Mouse (Mus musculus): ENCODE results near the gene Cux2. TPM values are rescaled to one million over a fixed set of nuclear protein-coding genes. Genes with fewer than 3 reads are reported as not detected.

The Cux2 gene
- polyA plus RNA-seq, 1 experiment from 2014 or later, result 3.6 TPM

GRCm38 (mm10) chr5:121838341-121839127 is 211.4 kb downstream of the Cux2 start:
- H3K9ac ChIP-seq, result peak overlapping the region; percentile 49
- no peaks in the 10 kb centered on the region for H3K36me3 ChIP-seq
- no peak for ATAC-seq (ENCODE audit: borderline replicate concordance, extremely low read depth, low FRiP score, low TSS enrichment)
- H3K4me1 ChIP-seq, result peaks cover 62% of the 10 kb centered on the region
- peak overlapping the region; percentile 87 for H3K27ac ChIP-seq
- H3K9me3 ChIP-seq, result no peaks in the 10 kb centered on the region
- peaks cover 9% of the 10 kb centered on the region for H3K27me3 ChIP-seq
- peak overlapping the region; percentile 83 for H3K4me2 ChIP-seq
- peak overlapping the region; percentile 87 for H3K4me3 ChIP-seq
- WGBS, result under 1% methylated on average over 46 of the region's 46 CpGs

- Histone ChIP-seq H3K9ac (peak within 1 kb of the TSS; percentile 67), H3K4me1 (peaks cover 63% of the 10 kb centered on the region), H3K9me3 (no peaks in the 10 kb centered on the region), H3K36me3 (no peaks in the 10 kb centered on the region), H3K27me3 (0 out of 2 replicates have a peak, but pooled peaks cover 3% of the 10 kb centered on the region), H3K4me2 (peak within 1 kb of the TSS; percentile 83), H3K27ac (peak within 1 kb of the TSS; percentile 88), H3K4me3 (peak within 1 kb of the TSS; percentile 87)
- WGBS, result 2% methylated on average over 35 of the region's 35 CpGs
- peak; percentile 13; the same call in 1 of the 2 replicates for ATAC-seq (ENCODE audit: borderline replicate concordance, extremely low read depth, low FRiP score, low TSS enrichment)
These were observed 212.2 kb downstream of the Cux2 start, which contains the start of gene Sh2b3 for GRCm38 (mm10) chr5:121837441-121838340. Sh2b3 (minus strand) TSS chr5:121837646.

DNA sequence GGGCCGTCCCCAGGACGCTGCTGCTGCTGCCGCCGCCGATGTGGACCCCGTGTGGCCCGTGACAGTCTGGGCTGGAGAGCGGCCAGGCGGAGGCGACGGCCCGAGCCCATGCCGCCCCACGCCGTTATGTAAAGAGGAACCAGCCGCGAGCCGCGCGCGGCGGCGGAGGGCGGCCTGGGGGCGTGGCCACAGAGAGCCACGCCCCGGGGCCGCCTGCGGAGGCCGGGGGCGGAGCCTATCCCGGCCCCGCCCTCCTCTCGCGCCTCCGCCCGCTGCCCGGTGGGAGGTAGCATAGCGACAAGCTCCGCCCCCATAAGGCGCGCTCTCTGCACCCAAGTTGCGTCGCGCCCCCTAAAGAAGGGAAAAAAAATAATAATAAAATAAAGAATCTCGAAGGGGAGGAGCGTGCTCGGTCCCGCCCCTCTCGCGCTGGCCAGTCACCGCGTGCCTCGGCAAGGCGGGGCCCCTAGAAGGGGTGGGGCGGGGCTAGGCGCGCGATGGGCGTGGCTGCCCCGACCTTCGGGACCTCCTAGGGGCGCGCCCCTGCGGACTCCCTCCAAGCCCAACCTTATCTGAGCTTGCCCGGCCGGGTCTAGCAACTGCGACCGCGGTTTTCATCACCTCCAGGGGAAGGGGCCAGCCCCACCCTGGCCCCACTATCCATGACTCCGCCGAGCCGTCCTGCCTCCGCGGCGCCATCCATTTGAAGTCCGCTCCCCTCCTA is 213.0 kb downstream of the Cux2 start:
- H3K9me3 ChIP-seq, result no peaks in the 10 kb centered on the region
- peak; percentile 85 for ATAC-seq (ENCODE audit: borderline replicate concordance, extremely low read depth, low FRiP score, low TSS enrichment)
- 0 out of 2 replicates have a peak, but pooled peaks cover 1% of the 10 kb centered on the region for H3K27me3 ChIP-seq
- H3K36me3 ChIP-seq, result no peaks in the 10 kb centered on the region
- peak overlapping the region; percentile 87 for H3K4me3 ChIP-seq
- 0% methylated on average over 75 of the region's 77 CpGs for WGBS
- peak overlapping the region; percentile 67 for H3K9ac ChIP-seq
- peak overlapping the region; percentile 88 for H3K27ac ChIP-seq
- H3K4me1 ChIP-seq, result peaks cover 61% of the 10 kb centered on the region
- peak overlapping the region; percentile 83 for H3K4me2 ChIP-seq

DNA sequence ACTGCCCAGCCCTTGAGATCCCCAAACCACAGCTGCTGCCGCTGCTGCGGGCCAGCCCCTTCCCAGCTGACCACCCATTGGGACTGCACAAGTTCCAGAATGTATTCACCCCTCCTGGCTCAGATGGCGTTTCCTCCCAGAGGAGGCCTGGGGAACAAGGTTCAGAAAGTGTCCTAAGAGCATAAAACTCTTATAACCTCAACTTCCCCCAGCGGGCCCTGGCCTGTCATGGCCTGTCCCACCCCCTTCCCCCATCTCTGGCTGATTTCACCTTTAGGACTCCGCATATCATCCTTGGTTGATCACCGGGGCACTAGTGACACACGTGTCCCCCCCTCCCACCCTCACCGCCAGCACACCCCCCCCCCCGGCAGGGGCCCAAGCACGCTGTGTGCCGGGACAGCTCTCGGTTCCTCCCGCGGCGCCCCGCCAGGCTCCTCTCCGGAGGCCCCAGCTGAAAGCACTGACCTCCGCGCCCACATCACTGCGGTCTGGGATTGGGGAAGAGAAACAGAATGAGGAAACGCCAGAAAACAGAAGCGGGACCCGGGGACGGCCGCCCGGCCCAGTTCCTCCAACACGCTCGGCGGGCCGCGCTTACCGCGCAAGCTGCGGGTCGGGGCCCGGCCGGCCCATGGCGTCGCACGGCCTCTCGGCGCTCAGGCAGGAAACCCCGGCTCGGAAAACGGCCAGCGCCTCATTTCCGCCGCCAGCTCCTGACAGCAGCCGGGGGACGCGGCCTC is 213.8 kb downstream of the Cux2 start:
- H3K9me3 ChIP-seq, result no peaks in the 10 kb centered on the region
- under 1% methylated on average over 45 of the region's 51 CpGs for WGBS
- ATAC-seq (ENCODE audit: borderline replicate concordance, extremely low read depth, low FRiP score, low TSS enrichment), result 0 out of 2 replicates have a peak, but pooled peaks have one; percentile 0
- peak overlapping the region; percentile 67 for H3K9ac ChIP-seq
- peak overlapping the region; percentile 88 for H3K27ac ChIP-seq
- no peaks in the 10 kb centered on the region for H3K27me3 ChIP-seq
- peak overlapping the region; percentile 87 for H3K4me3 ChIP-seq
- H3K4me1 ChIP-seq, result peaks cover 59% of the 10 kb centered on the region
- H3K4me2 ChIP-seq, result peak overlapping the region; percentile 83
- no peaks in the 10 kb centered on the region for H3K36me3 ChIP-seq

- Histone ChIP-seq H3K9me3 (no peaks in the 10 kb centered on the region), H3K4me3 (peak overlapping the region; percentile 87), H3K36me3 (no peaks in the 10 kb centered on the region), H3K4me2 (peak overlapping the region; percentile 83), H3K27me3 (no peaks in the 10 kb centered on the region), H3K27ac (peak overlapping the region; percentile 88; the same call in 1 of the 2 replicates), H3K9ac (peak overlapping the region; percentile 67), H3K4me1 (peaks cover 59% of the 10 kb centered on the region)
- WGBS, result 23% methylated on average over 12 of the region's 12 CpGs
- ATAC-seq (ENCODE audit: borderline replicate concordance, extremely low read depth, low FRiP score, low TSS enrichment), result no peak
These were observed 214.7 kb downstream of the Cux2 start for GRCm38 (mm10) chr5:121834991-121835747.

- H3K27ac ChIP-seq, result peak overlapping the region; percentile 60; the same call in 1 of the 2 replicates
- no peak for ATAC-seq (ENCODE audit: borderline replicate concordance, extremely low read depth, low FRiP score, low TSS enrichment)
- WGBS, result 64% methylated on average over 7 of the region's 7 CpGs
- H3K4me3 ChIP-seq, result peak overlapping the region; percentile 87
- no peak overlapping the region for H3K9ac ChIP-seq
- H3K4me1 ChIP-seq, result peaks cover 58% of the 10 kb centered on the region
- no peaks in the 10 kb centered on the region for H3K9me3 ChIP-seq
- H3K27me3 ChIP-seq, result peaks cover 3% of the 10 kb centered on the region; the same call in 1 of the 2 replicates
- H3K36me3 ChIP-seq, result no peaks in the 10 kb centered on the region
- H3K4me2 ChIP-seq, result peak overlapping the region; percentile 83
These were observed 215.7 kb downstream of the Cux2 start for GRCm38 (mm10) chr5:121834241-121834606.

DNA sequence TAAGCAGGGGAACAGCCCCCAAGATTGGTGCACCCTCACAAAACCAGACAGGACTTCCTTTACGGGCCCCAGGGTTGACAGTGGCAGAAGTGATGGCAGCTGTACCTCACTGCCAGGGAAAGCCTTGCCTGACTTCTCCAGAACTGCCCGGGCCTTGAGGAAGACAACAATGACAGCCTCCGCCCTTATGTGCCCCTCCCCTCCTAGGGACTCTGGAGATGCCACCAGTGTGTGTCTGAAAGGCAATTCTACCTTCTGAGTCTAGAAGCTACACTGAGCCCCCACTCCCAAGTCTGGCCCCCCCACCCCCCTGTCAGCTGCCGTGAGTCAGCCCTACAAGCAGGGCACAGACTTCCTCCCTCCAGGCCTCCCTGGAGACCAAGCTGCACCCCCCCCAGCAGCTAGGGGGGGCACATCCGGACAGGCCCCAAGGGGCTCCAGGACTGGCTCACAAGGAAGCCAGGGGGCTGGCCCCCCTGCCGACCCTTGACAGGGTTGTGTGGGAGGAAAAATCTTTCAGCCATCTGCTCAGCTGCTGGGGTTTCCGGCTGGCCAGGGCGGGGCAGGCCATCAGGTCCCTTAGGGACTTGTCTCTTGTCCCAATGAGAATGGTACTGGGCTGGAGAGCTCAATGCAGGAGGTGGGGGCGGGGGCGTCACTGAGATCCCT is 216.2 kb downstream of the Cux2 start:
- Histone ChIP-seq H3K27me3 (peaks cover 6% of the 10 kb centered on the region; the same call in 1 of the 2 replicates), H3K4me1 (peaks cover 58% of the 10 kb centered on the region), H3K27ac (peak overlapping the region; percentile 64), H3K4me3 (peak overlapping the region; percentile 87), H3K36me3 (no peaks in the 10 kb centered on the region), H3K9ac (no peak overlapping the region; the same call in 1 of the 2 replicates), H3K4me2 (peak overlapping the region; percentile 83), H3K9me3 (no peaks in the 10 kb centered on the region)
- peak; percentile 1; the same call in 1 of the 2 replicates for ATAC-seq (ENCODE audit: borderline replicate concordance, extremely low read depth, low FRiP score, low TSS enrichment)
- WGBS, result 33% methylated on average over 10 of the region's 10 CpGs

GRCm38 (mm10) chr5:121833159-121833558 is 216.7 kb downstream of the Cux2 start:
- Histone ChIP-seq H3K36me3 (peaks cover 5% of the 10 kb centered on the region; the same call in 1 of the 2 replicates), H3K4me1 (peaks cover 58% of the 10 kb centered on the region), H3K4me3 (peak overlapping the region; percentile 87; the same call in 1 of the 2 replicates), H3K4me2 (peak overlapping the region; percentile 83), H3K9ac (no peak overlapping the region), H3K27ac (peak overlapping the region; percentile 64), H3K9me3 (no peaks in the 10 kb centered on the region), H3K27me3 (peaks cover 11% of the 10 kb centered on the region; the same call in 1 of the 2 replicates)
- ATAC-seq (ENCODE audit: borderline replicate concordance, extremely low read depth, low FRiP score, low TSS enrichment), result no peak
- WGBS, result 77% methylated on average over 2 of the region's 2 CpGs

- 70% methylated on average over 5 of the region's 6 CpGs for WGBS
- ATAC-seq (ENCODE audit: borderline replicate concordance, extremely low read depth, low FRiP score, low TSS enrichment), result no peak
- no peak overlapping the region for H3K4me3 ChIP-seq
- peak overlapping the region; percentile 76 for H3K27ac ChIP-seq
- H3K4me2 ChIP-seq, result peak overlapping the region; percentile 29
- peaks cover 11% of the 10 kb centered on the region; the same call in 1 of the 2 replicates for H3K36me3 ChIP-seq
- peaks cover 54% of the 10 kb centered on the region for H3K4me1 ChIP-seq
- no peak overlapping the region for H3K9ac ChIP-seq
- no peaks in the 10 kb centered on the region for H3K9me3 ChIP-seq
- H3K27me3 ChIP-seq, result peaks cover 16% of the 10 kb centered on the region; the same call in 1 of the 2 replicates
These were observed 217.3 kb downstream of the Cux2 start for GRCm38 (mm10) chr5:121832376-121833155.

Data from lung, embryonic 15.5 days (tissue).